Mouse (Mus musculus): ENCODE results near the gene Nrsn2. TPM values are rescaled to one million over a fixed set of nuclear protein-coding genes. Genes with fewer than 3 reads are reported as not detected.
A peak's percentile ranks its signal among the peaks of the same experiment; 100 is the strongest.

Nrsn2 gene
- total and polyA plus RNA-seq, 2 experiments from 2014 or later: 0.12 TPM; not detected in 1

DNA sequence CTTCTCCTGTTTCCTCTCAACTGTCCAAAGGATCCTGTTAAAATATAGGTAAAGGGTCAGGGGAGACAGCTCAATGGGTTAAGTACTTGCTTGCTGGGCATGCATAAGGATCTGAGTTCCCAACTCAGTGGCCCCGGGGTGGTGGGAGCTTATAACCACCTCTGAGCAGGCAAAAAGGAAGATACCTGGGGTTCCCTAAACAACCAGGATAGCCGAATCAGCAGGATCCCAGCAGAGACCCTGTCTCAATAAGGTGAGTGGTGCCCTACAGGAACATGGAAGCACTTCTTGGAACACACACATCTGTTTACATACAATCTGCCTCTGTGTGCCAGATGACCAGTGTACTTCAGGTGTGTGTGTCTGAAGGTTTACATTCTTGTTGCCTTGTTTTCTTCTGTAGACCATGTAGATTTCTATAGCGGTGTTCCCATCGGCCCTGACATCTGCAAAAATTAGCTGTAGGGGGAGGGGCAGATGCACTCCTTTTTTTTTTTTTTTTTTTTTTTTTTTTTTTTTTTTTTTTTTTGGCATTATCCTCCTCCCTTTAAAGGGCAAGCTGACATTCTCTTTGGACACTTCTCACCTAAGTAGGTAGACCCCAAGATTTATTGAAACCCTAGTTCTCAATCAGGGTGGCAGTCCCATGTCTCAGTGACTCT is 43.0 kb downstream of the Nrsn2 start:
- no peak for DNase-seq (ENCODE audit: low spot score)
- ATAC-seq (ENCODE audit: insufficient read depth, low read depth): no peak
- H3K4me1 ChIP-seq (ENCODE audit: control insufficient read depth, insufficient read depth): peaks cover 12% of the 10 kb centered on the region
- no peak for TF ChIP-seq CTCF (IDR thresholded peaks at IDR 0.05; ENCODE audit: low read depth)
- no peak for TF ChIP-seq EP300 (IDR thresholded peaks at IDR 0.05; ENCODE audit: low read depth)
- H3K27ac ChIP-seq (ENCODE audit: low read depth): no peak overlapping the region
- WGBS: 70% methylated on average over 4 of the region's 4 CpGs
- H3K27me3 ChIP-seq (ENCODE audit: control insufficient read depth, insufficient read depth, low read length): no peaks in the 10 kb centered on the region
- no peak overlapping the region for H3K9ac ChIP-seq (replicated peaks; ENCODE audit: low read depth, low read length)
- peaks cover 13% of the 10 kb centered on the region for H3K36me3 ChIP-seq (replicated peaks; ENCODE audit: control insufficient read depth, insufficient read depth, low read length)
- no peak overlapping the region for H3K4me3 ChIP-seq (ENCODE audit: low read depth, low read length)
- no peak overlapping the region for H3K4me2 ChIP-seq (ENCODE audit: low read depth, low read length)
- H3K9me3 ChIP-seq (replicated peaks; ENCODE audit: control insufficient read depth, low read length): no peaks in the 10 kb centered on the region

DNA sequence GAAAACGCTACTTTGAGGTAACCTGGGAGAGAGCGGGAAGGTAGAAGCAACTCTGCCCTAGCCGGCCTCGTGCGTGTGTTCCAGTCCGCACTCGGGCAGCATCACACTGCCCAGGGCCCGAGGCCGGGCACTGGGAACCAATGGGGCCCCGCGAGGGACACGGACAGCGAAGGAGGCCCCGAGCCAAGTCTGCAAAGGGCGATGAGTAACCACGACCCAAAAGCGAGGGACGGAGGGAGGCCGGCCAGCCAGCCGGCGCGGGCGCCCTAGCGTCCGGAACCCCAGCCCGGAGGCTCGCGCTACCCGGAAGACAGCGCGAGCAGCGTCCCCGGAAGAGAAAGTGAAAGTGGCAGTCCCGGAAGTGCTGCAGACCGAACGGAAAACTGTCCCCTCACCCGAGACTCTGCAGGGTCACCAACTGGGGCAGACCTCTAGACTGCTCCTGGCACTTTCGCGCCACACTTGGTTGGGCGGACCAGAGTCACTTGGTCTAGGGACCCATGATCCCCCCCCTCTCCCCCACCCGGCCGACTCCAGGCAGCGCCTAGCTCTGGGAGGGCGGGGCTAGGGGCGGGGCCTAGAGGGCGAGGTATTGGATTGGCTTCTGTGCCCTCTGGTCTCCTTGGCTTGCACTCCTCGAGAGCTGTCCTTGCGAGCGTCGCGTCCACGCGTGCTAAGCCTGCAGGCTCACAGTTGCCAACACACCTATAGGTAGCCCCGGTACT is 44.2 kb downstream of the Nrsn2 start, which contains the start of gene Rbck1:
Gene Rbck1, minus strand, starts transcription at position 553 of the 725 bp plus-strand sequence.
- TF ChIP-seq EP300 (IDR thresholded peaks at IDR 0.05; ENCODE audit: low read depth) (peak; percentile 79), CTCF (IDR thresholded peaks at IDR 0.05; ENCODE audit: low read depth) (no peak)
- Histone ChIP-seq H3K9ac (replicated peaks; ENCODE audit: low read depth, low read length) (peak within 1 kb of the TSS; percentile 75), H3K36me3 (replicated peaks; ENCODE audit: control insufficient read depth, insufficient read depth, low read length) (peaks cover 20% of the 10 kb centered on the region), H3K4me1 (ENCODE audit: control insufficient read depth, insufficient read depth) (peaks cover 12% of the 10 kb centered on the region), H3K4me2 (ENCODE audit: low read depth, low read length) (peak within 1 kb of the TSS; percentile 83), H3K27ac (ENCODE audit: low read depth) (peak within 1 kb of the TSS; percentile 95), H3K4me3 (ENCODE audit: low read depth, low read length) (peak within 1 kb of the TSS; percentile 77), H3K27me3 (ENCODE audit: control insufficient read depth, insufficient read depth, low read length) (no peaks in the 10 kb centered on the region), H3K9me3 (replicated peaks; ENCODE audit: control insufficient read depth, low read length) (no peaks in the 10 kb centered on the region)
- 0% methylated on average over 45 of the region's 54 CpGs for WGBS
- DNase-seq (ENCODE audit: low spot score): peak; percentile 89
- peak; percentile 92 for ATAC-seq (ENCODE audit: insufficient read depth, low read depth)

DNA sequence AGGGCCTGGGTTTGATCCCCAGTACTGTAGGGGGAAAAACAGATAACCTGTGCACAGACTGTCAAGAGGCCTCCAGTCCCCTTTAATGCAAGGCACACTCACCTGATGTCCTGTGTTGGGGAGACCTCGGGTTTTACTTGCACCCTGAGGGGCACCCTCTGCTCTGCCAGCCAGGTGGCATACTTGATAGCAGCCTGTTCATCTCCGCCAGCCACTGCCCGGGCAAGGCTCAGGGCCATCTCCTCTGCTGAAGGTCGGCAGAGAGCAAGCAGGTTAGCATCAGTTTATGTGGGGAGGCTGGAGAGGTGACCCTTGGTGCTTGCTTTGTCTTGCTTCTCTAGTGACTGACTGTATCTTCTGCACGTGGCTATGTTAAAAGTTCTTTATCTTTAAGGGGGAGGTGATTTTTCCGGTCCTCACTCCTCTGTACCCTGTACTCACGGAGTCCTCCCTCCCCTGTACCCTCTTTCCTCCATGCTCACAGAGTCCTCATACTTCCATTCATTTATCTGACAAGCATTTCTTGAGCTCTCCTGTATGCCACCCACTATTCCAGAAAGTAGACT is 45.5 kb downstream of the Nrsn2 start:
- peaks cover 12% of the 10 kb centered on the region for H3K4me1 ChIP-seq (ENCODE audit: control insufficient read depth, insufficient read depth)
- DNase-seq (ENCODE audit: low spot score) (no peak), ATAC-seq (ENCODE audit: insufficient read depth, low read depth) (no peak)
- H3K4me2 ChIP-seq (ENCODE audit: low read depth, low read length): peak overlapping the region; percentile 83
- H3K27ac ChIP-seq (ENCODE audit: low read depth): no peak overlapping the region
- H3K36me3 ChIP-seq (replicated peaks; ENCODE audit: control insufficient read depth, insufficient read depth, low read length): peaks cover 32% of the 10 kb centered on the region
- H3K4me3 ChIP-seq (ENCODE audit: low read depth, low read length): peak overlapping the region; percentile 77
- WGBS: 40% methylated on average over 7 of the region's 7 CpGs
- H3K9me3 ChIP-seq (replicated peaks; ENCODE audit: control insufficient read depth, low read length): no peaks in the 10 kb centered on the region
- TF ChIP-seq EP300 (IDR thresholded peaks at IDR 0.05; ENCODE audit: low read depth) (no peak), CTCF (IDR thresholded peaks at IDR 0.05; ENCODE audit: low read depth) (no peak)
- peak overlapping the region; percentile 75; the same call in 1 of the 2 replicates for H3K9ac ChIP-seq (replicated peaks; ENCODE audit: low read depth, low read length)
- no peaks in the 10 kb centered on the region for H3K27me3 ChIP-seq (ENCODE audit: control insufficient read depth, insufficient read depth, low read length)

DNA sequence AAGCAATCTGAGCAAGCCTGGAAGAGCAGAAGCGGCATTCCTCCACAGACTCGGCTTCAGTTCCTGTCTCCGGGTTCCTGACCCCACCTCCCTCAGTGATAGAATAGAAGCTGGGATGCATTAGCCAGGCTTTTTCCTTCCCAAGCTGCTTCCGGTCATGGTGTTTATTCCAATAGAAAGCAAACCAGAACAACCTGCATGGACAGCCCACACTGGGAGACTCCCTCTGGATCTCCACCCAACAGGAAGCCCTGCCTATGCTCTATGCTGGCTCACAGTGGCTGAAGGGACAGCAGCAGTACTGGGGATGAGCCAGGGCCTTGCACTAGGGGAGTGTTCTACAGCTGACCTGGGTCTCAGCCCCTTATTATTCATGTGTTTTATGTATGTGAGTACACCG is 48.5 kb downstream of the Nrsn2 start:
- Histone ChIP-seq H3K36me3 (replicated peaks; ENCODE audit: control insufficient read depth, insufficient read depth, low read length) (peaks cover 61% of the 10 kb centered on the region), H3K27ac (ENCODE audit: low read depth) (0 out of 2 replicates have a peak overlapping the region, but pooled peaks have one; percentile 48), H3K9me3 (replicated peaks; ENCODE audit: control insufficient read depth, low read length) (no peaks in the 10 kb centered on the region), H3K4me2 (ENCODE audit: low read depth, low read length) (no peak overlapping the region), H3K4me3 (ENCODE audit: low read depth, low read length) (no peak overlapping the region), H3K4me1 (ENCODE audit: control insufficient read depth, insufficient read depth) (peaks cover 12% of the 10 kb centered on the region), H3K27me3 (ENCODE audit: control insufficient read depth, insufficient read depth, low read length) (no peaks in the 10 kb centered on the region), H3K9ac (replicated peaks; ENCODE audit: low read depth, low read length) (no peak overlapping the region)
- ATAC-seq (ENCODE audit: insufficient read depth, low read depth) (0 out of 2 replicates have a peak, but pooled peaks have one; percentile 9), DNase-seq (ENCODE audit: low spot score) (no peak)
- TF ChIP-seq EP300 (IDR thresholded peaks at IDR 0.05; ENCODE audit: low read depth): no peak
- no peak for TF ChIP-seq CTCF (IDR thresholded peaks at IDR 0.05; ENCODE audit: low read depth)
- WGBS: 69% methylated on average over 5 of the region's 5 CpGs

DNA sequence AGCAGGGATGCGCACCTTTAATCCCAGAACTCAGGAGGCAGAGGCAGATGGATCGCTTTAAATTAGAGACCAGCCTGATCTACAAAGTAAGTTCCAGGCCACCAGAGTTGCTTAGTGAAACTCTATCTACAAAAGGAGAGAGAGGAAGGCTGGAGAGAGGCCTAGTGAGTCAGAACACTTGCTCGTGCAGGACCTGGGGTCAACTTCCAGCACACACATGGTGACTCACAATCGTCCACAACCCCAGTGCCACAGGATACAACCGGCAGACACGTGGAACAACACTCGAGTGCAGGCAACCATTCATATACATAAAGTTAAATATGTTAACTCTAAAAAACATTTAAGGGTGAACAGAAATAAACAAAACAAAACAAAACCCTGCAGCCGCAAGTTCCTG is 49.8 kb downstream of the Nrsn2 start:
- TF ChIP-seq EP300 (IDR thresholded peaks at IDR 0.05; ENCODE audit: low read depth) (no peak), CTCF (IDR thresholded peaks at IDR 0.05; ENCODE audit: low read depth) (no peak)
- Histone ChIP-seq H3K27me3 (ENCODE audit: control insufficient read depth, insufficient read depth, low read length) (no peaks in the 10 kb centered on the region), H3K9me3 (replicated peaks; ENCODE audit: control insufficient read depth, low read length) (no peaks in the 10 kb centered on the region), H3K36me3 (replicated peaks; ENCODE audit: control insufficient read depth, insufficient read depth, low read length) (peaks cover 74% of the 10 kb centered on the region), H3K4me2 (ENCODE audit: low read depth, low read length) (no peak overlapping the region), H3K4me1 (ENCODE audit: control insufficient read depth, insufficient read depth) (peaks cover 11% of the 10 kb centered on the region), H3K4me3 (ENCODE audit: low read depth, low read length) (no peak overlapping the region), H3K27ac (ENCODE audit: low read depth) (no peak overlapping the region; the same call in 1 of the 2 replicates), H3K9ac (replicated peaks; ENCODE audit: low read depth, low read length) (no peak overlapping the region)
- WGBS: 70% methylated on average over 8 of the region's 8 CpGs
- DNase-seq (ENCODE audit: low spot score) (no peak), ATAC-seq (ENCODE audit: insufficient read depth, low read depth) (no peak)
